Mouse (Mus musculus) lung, adult 2 months (tissue): Measurements from ENCODE around the gene Nog.

Source experiments
- CTCF ChIP-seq: fragments of 200-500 bp; IDR thresholded peaks from 2 replicates; pipeline ENCODE4 v1.5.1; 2011; ENCODE audit warnings: mild to moderate bottlenecking, low read length, control low read depth; ENCODE audit not compliant: insufficient read depth
- POLR2A ChIP-seq: fragments of 200-500 bp; IDR thresholded peaks from 2 replicates; pipeline ENCODE4 v1.6.1; 2011; ENCODE audit warnings: low read depth, mild to moderate bottlenecking, control low read depth, low read length, borderline replicate concordance; ENCODE audit errors: extremely low read depth

DNA sequence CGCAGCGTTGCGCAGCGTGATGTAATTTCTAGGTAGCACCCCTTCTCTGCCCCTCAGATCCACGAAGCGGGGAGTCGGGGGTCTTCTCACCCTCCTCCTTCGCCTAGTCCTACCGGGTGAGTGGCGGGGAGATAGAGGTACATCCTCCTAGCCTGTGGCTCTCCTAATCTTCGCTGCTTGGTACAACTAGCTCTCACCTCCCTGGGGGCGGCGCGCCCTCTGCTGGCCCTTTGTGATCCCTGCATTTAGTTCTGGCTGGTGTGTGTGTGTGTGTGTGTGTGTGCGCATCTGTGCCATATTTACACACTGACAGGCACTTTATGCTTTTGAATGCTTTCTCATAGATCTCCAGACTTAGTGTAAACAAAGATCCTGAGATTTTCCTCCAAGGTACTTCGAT lies 1.3 kb upstream of the Nog start:
- TF ChIP-seq CTCF = peak; percentile 89
- TF ChIP-seq POLR2A = no peak
